Mouse (Mus musculus): Measurements from ENCODE around the gene Os9. TPM values are rescaled to one million over a fixed set of nuclear protein-coding genes. Genes with fewer than 3 reads are reported as not detected.

The Os9 gene
- total RNA-seq (2014; rRNA removed), result 118 and 119 TPM in 2 replicates
- polyA plus RNA-seq (2015; fragmentation: Nextera tagmentation; extraction: Ambion mirVana), result 128 and 129 TPM in 2 replicates

GRCm38 (mm10) chr10:127121066-127121477 is at the start of gene Os9:
Gene Os9 (minus strand): TSS chr10:127121131.
- Histone ChIP-seq H3K36me3 (ENCODE audit: insufficient read depth, low read length) (peaks cover 26% of the 10 kb centered on the region), H3K4me3 (ENCODE audit: low read length) (peak within 1 kb of the TSS; percentile 83), H3K4me2 (ENCODE audit: low read depth, low read length) (peak within 1 kb of the TSS; percentile 85), H3K27me3 (ENCODE audit: insufficient read depth, low read length) (no peaks in the 10 kb centered on the region), H3K27ac (peak within 1 kb of the TSS; percentile 86), H3K4me1 (ENCODE audit: insufficient read depth, low read length) (0 out of 2 replicates have a peak, but pooled peaks cover 8% of the 10 kb centered on the region), H3K9ac (replicated peaks; ENCODE audit: low read length) (peak within 1 kb of the TSS; percentile 76), H3K9me3 (ENCODE audit: low read length) (no peaks in the 10 kb centered on the region)
- DNase-seq (ENCODE audit: low spot score) (peak; percentile 99), ATAC-seq (peak; percentile 97)
- under 1% methylated on average over 19 of the region's 19 CpGs for WGBS
- no peak for TF ChIP-seq CTCF (IDR thresholded peaks at IDR 0.05; ENCODE audit: low read depth)

GRCm38 (mm10) chr10:127170002-127170401 is 49.1 kb upstream of the Os9 start:
- Histone ChIP-seq H3K9ac (replicated peaks; ENCODE audit: low read length) (no peak overlapping the region), H3K4me2 (ENCODE audit: low read depth, low read length) (peak overlapping the region; percentile 51), H3K9me3 (ENCODE audit: low read length) (no peaks in the 10 kb centered on the region), H3K4me1 (ENCODE audit: insufficient read depth, low read length) (0 out of 2 replicates have a peak, but pooled peaks cover 7% of the 10 kb centered on the region), H3K4me3 (ENCODE audit: low read length) (no peak overlapping the region), H3K27ac (no peak overlapping the region), H3K36me3 (ENCODE audit: insufficient read depth, low read length) (peaks cover 5% of the 10 kb centered on the region; the same call in 1 of the 2 replicates), H3K27me3 (ENCODE audit: insufficient read depth, low read length) (no peaks in the 10 kb centered on the region)
- no peak for ATAC-seq
- peak; percentile 61 for TF ChIP-seq CTCF (IDR thresholded peaks at IDR 0.05; ENCODE audit: low read depth)
- 6% methylated on average over 22 of the region's 22 CpGs for WGBS
- peak; percentile 71 for DNase-seq (ENCODE audit: low spot score)

- Histone ChIP-seq H3K9ac (replicated peaks; ENCODE audit: low read length) (0 out of 2 replicates have a peak overlapping the region, but pooled peaks have one; percentile 5), H3K9me3 (ENCODE audit: low read length) (no peaks in the 10 kb centered on the region), H3K4me1 (ENCODE audit: insufficient read depth, low read length) (0 out of 2 replicates have a peak, but pooled peaks cover 7% of the 10 kb centered on the region), H3K36me3 (ENCODE audit: insufficient read depth, low read length) (peaks cover 5% of the 10 kb centered on the region; the same call in 1 of the 2 replicates), H3K4me3 (ENCODE audit: low read length) (0 out of 2 replicates have a peak overlapping the region, but pooled peaks have one; percentile 76), H3K4me2 (ENCODE audit: low read depth, low read length) (peak overlapping the region; percentile 89), H3K27ac (no peak overlapping the region), H3K27me3 (ENCODE audit: insufficient read depth, low read length) (no peaks in the 10 kb centered on the region)
- DNase-seq (ENCODE audit: low spot score) (no peak), ATAC-seq (no peak)
- WGBS, result 58% methylated on average over 10 of the region's 10 CpGs
- TF ChIP-seq CTCF (IDR thresholded peaks at IDR 0.05; ENCODE audit: low read depth), result no peak
Measured at GRCm38 (mm10) chr10:127167614-127168192, 46.8 kb upstream of the Os9 start.

GRCm38 (mm10) chr10:127166771-127167613 is 46.1 kb upstream of the Os9 start:
- 24% methylated on average over 15 of the region's 15 CpGs for WGBS
- no peaks in the 10 kb centered on the region for H3K27me3 ChIP-seq (ENCODE audit: insufficient read depth, low read length)
- no peak for ATAC-seq

GRCm38 (mm10) chr10:127166404-127166715 is 45.4 kb upstream of the Os9 start:
- Histone ChIP-seq H3K9me3 (ENCODE audit: low read length) (no peaks in the 10 kb centered on the region), H3K4me2 (ENCODE audit: low read depth, low read length) (peak overlapping the region; percentile 89), H3K9ac (replicated peaks; ENCODE audit: low read length) (peak overlapping the region; percentile 96), H3K27me3 (ENCODE audit: insufficient read depth, low read length) (no peaks in the 10 kb centered on the region), H3K36me3 (ENCODE audit: insufficient read depth, low read length) (peaks cover 5% of the 10 kb centered on the region; the same call in 1 of the 2 replicates), H3K27ac (peak overlapping the region; percentile 96), H3K4me3 (ENCODE audit: low read length) (peak overlapping the region; percentile 76), H3K4me1 (ENCODE audit: insufficient read depth, low read length) (0 out of 2 replicates have a peak, but pooled peaks cover 7% of the 10 kb centered on the region)
- DNase-seq (ENCODE audit: low spot score), result no peak
- no peak for ATAC-seq
- TF ChIP-seq CTCF (IDR thresholded peaks at IDR 0.05; ENCODE audit: low read depth), result no peak
- 3% methylated on average over 11 of the region's 11 CpGs for WGBS

More at GRCm38 (mm10) chr10:127166771-127167613, 46.1 kb upstream of the Os9 start:
- H3K9ac ChIP-seq (replicated peaks; ENCODE audit: low read length), result peak overlapping the region; percentile 96
- 0 out of 2 replicates have a peak, but pooled peaks cover 7% of the 10 kb centered on the region for H3K4me1 ChIP-seq (ENCODE audit: insufficient read depth, low read length)
- H3K9me3 ChIP-seq (ENCODE audit: low read length), result no peaks in the 10 kb centered on the region
- H3K4me3 ChIP-seq (ENCODE audit: low read length), result peak overlapping the region; percentile 76
- H3K36me3 ChIP-seq (ENCODE audit: insufficient read depth, low read length), result peaks cover 5% of the 10 kb centered on the region; the same call in 1 of the 2 replicates
- no peak for DNase-seq (ENCODE audit: low spot score)
- TF ChIP-seq CTCF (IDR thresholded peaks at IDR 0.05; ENCODE audit: low read depth), result no peak
- H3K27ac ChIP-seq, result peak overlapping the region; percentile 96
- H3K4me2 ChIP-seq (ENCODE audit: low read depth, low read length), result peak overlapping the region; percentile 89

- no peaks in the 10 kb centered on the region for H3K9me3 ChIP-seq (ENCODE audit: low read length)
- H3K4me2 ChIP-seq (ENCODE audit: low read depth, low read length), result peak overlapping the region; percentile 89
- DNase-seq (ENCODE audit: low spot score) (peak; percentile 70), ATAC-seq (peak; percentile 48)
- peak overlapping the region; percentile 96 for H3K9ac ChIP-seq (replicated peaks; ENCODE audit: low read length)
- H3K27me3 ChIP-seq (ENCODE audit: insufficient read depth, low read length), result no peaks in the 10 kb centered on the region
- TF ChIP-seq CTCF (IDR thresholded peaks at IDR 0.05; ENCODE audit: low read depth), result peak; percentile 1; the same call in 1 of the 2 replicates
- peaks cover 5% of the 10 kb centered on the region; the same call in 1 of the 2 replicates for H3K36me3 ChIP-seq (ENCODE audit: insufficient read depth, low read length)
- H3K27ac ChIP-seq, result peak overlapping the region; percentile 96
- peak overlapping the region; percentile 76 for H3K4me3 ChIP-seq (ENCODE audit: low read length)
- WGBS, result under 1% methylated on average over 54 of the region's 56 CpGs
- 0 out of 2 replicates have a peak, but pooled peaks cover 7% of the 10 kb centered on the region for H3K4me1 ChIP-seq (ENCODE audit: insufficient read depth, low read length)
Measured at GRCm38 (mm10) chr10:127165654-127166403, 44.9 kb upstream of the Os9 start.
